Mouse (Mus musculus): ENCODE measurements around the gene Gpr12. TPM values are rescaled to one million over a fixed set of nuclear protein-coding genes. Genes with fewer than 3 reads are reported as not detected.
"Not testable (repeated sequence)": the region's sequence is repeated elsewhere in the genome, so short reads cannot be mapped to it uniquely, and the experiment has no call there.

The Gpr12 gene
- polyA plus RNA-seq, 1 experiment: 0.08 TPM

DNA sequence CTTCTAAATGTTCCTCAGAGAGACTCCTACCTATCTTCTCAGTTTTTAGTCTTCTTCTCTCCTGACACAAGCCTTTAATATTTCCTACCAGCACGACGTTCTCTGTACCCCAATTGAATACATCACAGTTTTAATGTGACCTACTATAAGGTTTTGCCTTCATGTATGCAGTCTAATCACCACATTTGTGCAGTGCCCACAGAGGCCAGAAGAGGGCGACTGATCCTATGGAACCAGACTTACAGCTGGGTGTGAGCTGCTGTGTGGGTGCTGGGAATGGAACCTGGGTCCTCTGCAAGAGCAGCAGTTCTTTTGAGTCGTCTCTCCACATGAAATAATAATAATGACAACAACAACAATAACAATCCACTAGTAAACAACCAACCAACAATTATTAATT lies 18.0 kb downstream of the Gpr12 start:
- DNase-seq: peak; percentile 46
- no peaks in the 10 kb centered on the region for H3K4me1 ChIP-seq (replicated peaks; ENCODE audit: control insufficient read depth, insufficient read depth, low read length)
- H3K4me3 ChIP-seq (ENCODE audit: control insufficient read depth, insufficient read depth, low read length): no peak overlapping the region
- H3K36me3 ChIP-seq (ENCODE audit: control insufficient read depth, insufficient read depth, low read length): no peaks in the 10 kb centered on the region
- no peaks in the 10 kb centered on the region for H3K27me3 ChIP-seq (ENCODE audit: control insufficient read depth, insufficient read depth, low read length)
- 63% methylated on average over 4 of the region's 4 CpGs for WGBS
- TF ChIP-seq POLR2A (IDR thresholded peaks at IDR 0.05; ENCODE audit: control insufficient read depth, extremely low read depth, insufficient read depth, low read length, poor library complexity): no peak
- TF ChIP-seq CTCF (IDR thresholded peaks at IDR 0.05; ENCODE audit: borderline replicate concordance, control insufficient read depth, extremely low read depth, insufficient read depth, low read length, poor library complexity): no peak; the same call in 1 of the 2 replicates
- no peak overlapping the region for H3K27ac ChIP-seq (ENCODE audit: control insufficient read depth, insufficient read depth, low read length)

- H3K4me3 ChIP-seq (ENCODE audit: control insufficient read depth, insufficient read depth, low read length): no peak overlapping the region
- DNase-seq: no peak
- WGBS: 77% methylated on average over 1 of the region's 1 CpGs
- no peaks in the 10 kb centered on the region for H3K27me3 ChIP-seq (ENCODE audit: control insufficient read depth, insufficient read depth, low read length)
- H3K27ac ChIP-seq (ENCODE audit: control insufficient read depth, insufficient read depth, low read length): no peak overlapping the region
- TF ChIP-seq CTCF (IDR thresholded peaks at IDR 0.05; ENCODE audit: borderline replicate concordance, control insufficient read depth, extremely low read depth, insufficient read depth, low read length, poor library complexity) (no peak), POLR2A (IDR thresholded peaks at IDR 0.05; ENCODE audit: control insufficient read depth, extremely low read depth, insufficient read depth, low read length, poor library complexity) (no peak)
- H3K4me1 ChIP-seq (replicated peaks; ENCODE audit: control insufficient read depth, insufficient read depth, low read length): no peaks in the 10 kb centered on the region
- no peaks in the 10 kb centered on the region for H3K36me3 ChIP-seq (ENCODE audit: control insufficient read depth, insufficient read depth, low read length)
Measured at GRCm38 (mm10) chr5:146564259-146564658, 20.8 kb downstream of the Gpr12 start.

- WGBS: no CpG with 5 or more reads among the region's 3 CpGs
- H3K4me3 ChIP-seq (ENCODE audit: control insufficient read depth, insufficient read depth, low read length); H3K27me3 ChIP-seq (ENCODE audit: control insufficient read depth, insufficient read depth, low read length); H3K27ac ChIP-seq (ENCODE audit: control insufficient read depth, insufficient read depth, low read length); DNase-seq; H3K4me1 ChIP-seq (replicated peaks; ENCODE audit: control insufficient read depth, insufficient read depth, low read length); H3K36me3 ChIP-seq (ENCODE audit: control insufficient read depth, insufficient read depth, low read length): not testable (repeated sequence)
Measured at GRCm38 (mm10) chr5:146555836-146556235, 29.2 kb downstream of the Gpr12 start, which contains the start of gene Gm3415. Gene Gm3415, plus strand, starts transcription at chr5:146556136.

DNA sequence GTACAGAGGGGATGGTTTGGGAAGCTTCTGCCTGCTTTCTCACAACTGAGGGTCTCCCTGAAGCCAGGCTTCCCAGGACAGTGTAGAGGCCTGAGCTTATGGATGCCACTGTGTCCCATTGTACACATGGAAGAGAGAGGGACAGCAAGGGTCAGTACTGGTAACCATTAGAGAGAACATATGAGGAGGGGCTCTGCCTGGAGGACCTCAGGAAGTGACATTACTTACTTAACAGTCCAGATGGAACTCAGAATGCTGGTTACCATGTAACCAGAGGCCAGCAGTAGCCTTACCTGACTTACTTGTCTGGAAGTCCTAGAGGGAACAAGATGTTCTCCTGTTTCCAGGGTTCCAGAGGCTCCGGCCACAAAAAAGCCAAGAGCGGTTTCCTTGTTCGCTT lies 47.7 kb downstream of the Gpr12 start, which contains the start of gene Gm3409:
Gene Gm3409 (plus strand): TSS at position 301 of the 400 bp plus-strand sequence.
- H3K36me3 ChIP-seq (ENCODE audit: control insufficient read depth, insufficient read depth, low read length); DNase-seq; H3K27me3 ChIP-seq (ENCODE audit: control insufficient read depth, insufficient read depth, low read length); H3K4me1 ChIP-seq (replicated peaks; ENCODE audit: control insufficient read depth, insufficient read depth, low read length); H3K27ac ChIP-seq (ENCODE audit: control insufficient read depth, insufficient read depth, low read length); H3K4me3 ChIP-seq (ENCODE audit: control insufficient read depth, insufficient read depth, low read length): not testable (repeated sequence)
- WGBS: 92% methylated on average over 2 of the region's 3 CpGs

Other genes with a start within 250 kb of the Gpr12 start
- gene Wasf3, start 200.3 kb downstream of the Gpr12 start, polyA plus RNA-seq (2012; rRNA removed): 0.73 and 0.97 TPM in 2 replicates
- gene Gm6408, start 103.3 kb downstream of the Gpr12 start, polyA plus RNA-seq (2012; rRNA removed): not detected in 2 replicates
- not detected in 2 replicates for gene Gm6370, start 93.9 kb downstream of the Gpr12 start, polyA plus RNA-seq (2012; rRNA removed)
- not detected in 2 replicates for gene 4930449I24Rik, start 82.8 kb downstream of the Gpr12 start, polyA plus RNA-seq (2012; rRNA removed)
- gene Gm3402, start 71.1 kb downstream of the Gpr12 start, polyA plus RNA-seq (2012; rRNA removed): not detected in 2 replicates
- gene Gm3404, start 59.4 kb downstream of the Gpr12 start, polyA plus RNA-seq (2012; rRNA removed): not detected in 2 replicates
- not detected in 2 replicates for gene Gm3409, start 47.6 kb downstream of the Gpr12 start, polyA plus RNA-seq (2012; rRNA removed)
- gene Gm3415, start 29.1 kb downstream of the Gpr12 start, polyA plus RNA-seq (2012; rRNA removed): not detected in 2 replicates
- gene Usp12, start 209.8 kb upstream of the Gpr12 start, polyA plus RNA-seq (2012; rRNA removed): 13.1 and 13.7 TPM in 2 replicates
- gene Rpl21, start 247.7 kb upstream of the Gpr12 start, polyA plus RNA-seq (2012; rRNA removed): 58.2 and 60.9 TPM in 2 replicates